ENCODE assay signal across 12 mouse cellular contexts in genomic region chrX:101754478-101754877, GRCm38 (mm10). TPM values are rescaled to one million over a fixed set of nuclear protein-coding genes. Genes with fewer than 3 reads are reported as not detected.
A peak's percentile ranks its signal among the peaks of the same experiment; 100 is the strongest.
DNase-seq lines count a peak whose midpoint lies in the region; ATAC-seq lines count a peak whose summit lies in the region.
"Had no signal": no experiment of that assay in that cellular context is flagged by ENCODE, and none has a peak within 500 bp of the region (broad histone marks: within the 10 kb centered on the region; RNA-seq: fewer than 3 reads in every experiment).

No protein-coding gene starts in this region.

- H3K4me3 ChIP-seq in forebrain, embryonic 14.5 days (ENCODE audit: low read depth, low read length) = no peak overlapping the region
- H3K4me3 ChIP-seq in forebrain, embryonic 12.5 days (replicated peaks) = no peak overlapping the region
- H3K4me3 ChIP-seq: heart, embryonic 13.5 days; midbrain, embryonic 13.5 days had no signal

- no peaks in the 10 kb centered on the region for H3K4me1 ChIP-seq in forebrain, embryonic 14.5 days (ENCODE audit: control insufficient read depth, insufficient read depth, low read length)
- no peaks in the 10 kb centered on the region for H3K4me1 ChIP-seq in forebrain, embryonic 12.5 days
- H3K4me1 ChIP-seq: heart, embryonic 13.5 days; midbrain, embryonic 13.5 days had no signal

- peak; percentile 42 for DNase-seq in forebrain, embryonic 14.5 days (ENCODE audit: low spot score)
- DNase-seq in ovary, postnatal 36 days (ENCODE audit: low spot score) = peak; percentile 15
- DNase-seq in ovary, postnatal 10 days (ENCODE audit: low spot score) = no peak
- peak; percentile 12 to 42 for DNase-seq in kidney, postnatal 25 days
- peak; percentile 29 for DNase-seq in right cerebral cortex, postnatal 4 days
- DNase-seq in liver = no peak
- DNase-seq in gastrocnemius, postnatal 36 days = no peak

- WGBS in forebrain, embryonic 14.5 days = 70% methylated on average over 5 of the region's 5 CpGs
- WGBS in forebrain, embryonic 12.5 days = 71% methylated on average over 5 of the region's 5 CpGs

- no peak overlapping the region for H3K27ac ChIP-seq in forebrain, embryonic 14.5 days (ENCODE audit: low read depth, low read length)
- no peak overlapping the region for H3K27ac ChIP-seq in forebrain, embryonic 12.5 days
- H3K27ac ChIP-seq: heart, embryonic 13.5 days; midbrain, embryonic 13.5 days had no signal

- ATAC-seq in forebrain, embryonic 14.5 days = no peak
- no peak for ATAC-seq in forebrain, embryonic 12.5 days (ENCODE audit: low FRiP score)
- ATAC-seq: midbrain, embryonic 13.5 days had no signal

- H3K36me3 ChIP-seq in forebrain, embryonic 14.5 days (ENCODE audit: control insufficient read depth, insufficient read depth, low read length) = no peaks in the 10 kb centered on the region
- H3K36me3 ChIP-seq in forebrain, embryonic 12.5 days (replicated peaks) = no peaks in the 10 kb centered on the region
- H3K36me3 ChIP-seq: heart, embryonic 13.5 days; midbrain, embryonic 13.5 days had no signal

- no peak overlapping the region for H3K4me2 ChIP-seq in forebrain, embryonic 14.5 days (ENCODE audit: low read length)
- H3K4me2 ChIP-seq in forebrain, embryonic 12.5 days = no peak overlapping the region
- H3K4me2 ChIP-seq: heart, embryonic 13.5 days; midbrain, embryonic 13.5 days had no signal

- no peak overlapping the region for H3K9ac ChIP-seq in forebrain, embryonic 14.5 days (ENCODE audit: low read length)
- H3K9ac ChIP-seq in forebrain, embryonic 12.5 days = no peak overlapping the region
- H3K9ac ChIP-seq: heart, embryonic 13.5 days; midbrain, embryonic 13.5 days had no signal

- 0 out of 2 replicates have a peak, but pooled peaks cover 3% of the 10 kb centered on the region for H3K27me3 ChIP-seq in forebrain, embryonic 14.5 days (replicated peaks; ENCODE audit: control insufficient read depth, insufficient read depth, low read length)
- H3K27me3 ChIP-seq in forebrain, embryonic 12.5 days = peaks cover 47% of the 10 kb centered on the region

- intact Hi-C loops in gastrocnemius, postnatal 36 days (cut with DNase I) = no loop called here

- no peaks in the 10 kb centered on the region for H3K9me3 ChIP-seq in forebrain, embryonic 14.5 days (replicated peaks; ENCODE audit: control insufficient read depth, low read length)
- no peaks in the 10 kb centered on the region for H3K9me3 ChIP-seq in forebrain, embryonic 12.5 days
- H3K9me3 ChIP-seq: heart, embryonic 13.5 days; midbrain, embryonic 13.5 days had no signal

RNA-seq across cellular contexts. Expression of gene Cxcr3, which starts 20.4 kb away (rescaled TPM):
- 0.17 TPM in 1 of 2 replicates, not detected in the other for polyA plus RNA-seq in forebrain, embryonic 14.5 days (2014; fragmentation: Nextera tagmentation; extraction: Ambion mirVana)
- 0.10 TPM in 1 of 2 replicates, not detected in the other for polyA plus RNA-seq in forebrain, embryonic 12.5 days (2016; fragmentation: Nextera tagmentation; extraction: Ambion mirVana)
- total RNA-seq in gastrocnemius, postnatal 36 days (2021) = not detected

RNA-seq across cellular contexts. Expression of gene Gm4779, which starts 39.7 kb away (rescaled TPM):
- not detected in 2 replicates for polyA plus RNA-seq in forebrain, embryonic 14.5 days (2014; fragmentation: Nextera tagmentation; extraction: Ambion mirVana)
- polyA plus RNA-seq in forebrain, embryonic 12.5 days (2016; fragmentation: Nextera tagmentation; extraction: Ambion mirVana) = not detected in 2 replicates
- total RNA-seq in gastrocnemius, postnatal 36 days (2021) = not detected
- total RNA-seq: liver, adult 2 months had no signal
- polyA plus RNA-seq: intestine, embryonic 14.5 days; liver, adult 2 months had no signal

RNA-seq across cellular contexts. Expression of gene 8030474K03Rik, which starts 40.0 kb away (rescaled TPM):
- not detected in 2 replicates for polyA plus RNA-seq in forebrain, embryonic 14.5 days (2014; fragmentation: Nextera tagmentation; extraction: Ambion mirVana)
- polyA plus RNA-seq in forebrain, embryonic 12.5 days (2016; fragmentation: Nextera tagmentation; extraction: Ambion mirVana) = 0.10 TPM in 1 of 2 replicates, not detected in the other
- not detected for total RNA-seq in gastrocnemius, postnatal 36 days (2021)
- total RNA-seq: liver, adult 2 months had no signal
- polyA plus RNA-seq: intestine, embryonic 14.5 days; liver, adult 2 months; midbrain, embryonic 13.5 days had no signal

Comparison
In these comparisons a context has a peak if more than half of its experiments do, and no peak if none do; other contexts are left out.
1. DNase-seq: peak in forebrain, embryonic 14.5 days (single experiment), ovary, postnatal 36 days (single experiment), kidney, postnatal 25 days (2 of 2) and right cerebral cortex, postnatal 4 days (single experiment); none in ovary, postnatal 10 days (single experiment), liver (single experiment) and gastrocnemius, postnatal 36 days (0 of 2).